Mouse (Mus musculus) kidney, embryonic 14.5 days (tissue): ENCODE measurements around the gene Jph3. TPM values are rescaled to one million over a fixed set of nuclear protein-coding genes. Genes with fewer than 3 reads are reported as not detected.

Experiments used
- ATAC-seq: fragments of 200-750 bp; cut with Nextera tagmentation; 2 replicates; pipeline ENCODE4 v1.8.0; 2017; ENCODE audit warnings: moderate number of reproducible peaks, mild to moderate bottlenecking, moderate TSS enrichment, moderate library complexity; ENCODE audit not compliant: low FRiP score, low TSS enrichment
- H3K27ac ChIP-seq: fragments of 300-500 bp; sonication (generic); 2 replicates; pipeline ENCODE4 v1.5.1; 2014; ENCODE audit warnings: low read depth, mild to moderate bottlenecking, low read length, moderate library complexity, mixed read lengths
- H3K27me3 ChIP-seq: fragments of 300-500 bp; sonication (generic); 2 replicates; pipeline ENCODE4 v1.6.1; 2014; ENCODE audit warnings: mild to moderate bottlenecking, low read length; ENCODE audit not compliant: control insufficient read depth, insufficient read depth
- H3K36me3 ChIP-seq: fragments of 300-500 bp; sonication (generic); 2 replicates; pipeline ENCODE4 v1.6.1; 2014; ENCODE audit warnings: low read length, mixed read lengths; ENCODE audit not compliant: control insufficient read depth, insufficient read depth
- H3K4me1 ChIP-seq: fragments of 300-500 bp; sonication (generic); 2 replicates; pipeline ENCODE4 v1.6.1; 2014; ENCODE audit warnings: low read length, mixed read lengths; ENCODE audit not compliant: control insufficient read depth, insufficient read depth
- H3K4me2 ChIP-seq: fragments of 300-500 bp; sonication (generic); replicated peaks from 2 replicates; pipeline ENCODE4 v1.6.1; 2014; ENCODE audit warnings: low read depth, mild to moderate bottlenecking, low read length
- H3K4me3 ChIP-seq: fragments of 300-500 bp; sonication (generic); 2 replicates; pipeline ENCODE4 v1.5.1; 2014; ENCODE audit warnings: mild to moderate bottlenecking, low read length
- H3K9ac ChIP-seq: fragments of 300-500 bp; sonication (generic); 2 replicates; pipeline ENCODE4 v1.6.1; 2014; ENCODE audit warnings: low read depth, mild to moderate bottlenecking, low read length, moderate library complexity
- H3K9me3 ChIP-seq: fragments of 300-500 bp; sonication (generic); 2 replicates; pipeline ENCODE4 v1.6.1; 2016; ENCODE audit warnings: low read length; ENCODE audit not compliant: control insufficient read depth
- WGBS: fragments of 180-500 bp; shearing (Covaris S2); extraction: QIAGEN DNeasy Blood & Tissue Kit; methylation state at CpG from one replicate; pipeline ENCODE4 v1.1.7; 2014; 5-methylcytosine and 5-hydroxymethylcytosine counted together
- polyA plus RNA-seq: library from polyadenylated mRNA; unstranded; fragments of >200 nt; fragmentation: Nextera tagmentation; extraction: Ambion mirVana; gene quantifications from 2 replicates; pipeline ENCODE4 v1.2.1, GENCODE M21; 2014

Gene Jph3
- polyA plus RNA-seq, 1 experiment from 2014 or later, result 0.46 TPM

GRCm38 (mm10) chr8:121828376-121829023 is 99.1 kb downstream of the Jph3 start:
- Histone ChIP-seq H3K4me2 (peak overlapping the region; percentile 65), H3K27me3 (no peaks in the 10 kb centered on the region)

GRCm38 (mm10) chr8:121829048-121829776 is 99.8 kb downstream of the Jph3 start, which contains the start of gene Klhdc4:
Gene Klhdc4, minus strand, starts transcription at chr8:121829569.
- ATAC-seq, result peak; percentile 98
- H3K36me3 ChIP-seq, result no peaks in the 10 kb centered on the region
- WGBS, result under 1% methylated on average over 67 of the region's 68 CpGs
- H3K4me1 ChIP-seq, result peaks cover 12% of the 10 kb centered on the region; the same call in 1 of the 2 replicates
- H3K4me2 ChIP-seq, result peak within 1 kb of the TSS; percentile 65
- H3K27ac ChIP-seq, result 0 out of 2 replicates have a peak within 1 kb of the TSS, but pooled peaks have one; percentile 2
- H3K9me3 ChIP-seq, result no peaks in the 10 kb centered on the region
- H3K9ac ChIP-seq, result peak within 1 kb of the TSS; percentile 91
- H3K4me3 ChIP-seq, result peak within 1 kb of the TSS; percentile 98
- no peaks in the 10 kb centered on the region for H3K27me3 ChIP-seq

More at GRCm38 (mm10) chr8:121828376-121829023, 99.1 kb downstream of the Jph3 start:
- peak overlapping the region; percentile 98 for H3K4me3 ChIP-seq
- H3K4me1 ChIP-seq, result peaks cover 12% of the 10 kb centered on the region; the same call in 1 of the 2 replicates
- no peaks in the 10 kb centered on the region for H3K9me3 ChIP-seq
- H3K27ac ChIP-seq, result 0 out of 2 replicates have a peak overlapping the region, but pooled peaks have one; percentile 2
- H3K9ac ChIP-seq, result peak overlapping the region; percentile 91
- WGBS, result 31% methylated on average over 10 of the region's 10 CpGs
- H3K36me3 ChIP-seq, result no peaks in the 10 kb centered on the region
- ATAC-seq, result no peak

GRCm38 (mm10) chr8:121829777-121830362 is 100.4 kb downstream of the Jph3 start:
- H3K27ac ChIP-seq, result no peak overlapping the region
- H3K4me3 ChIP-seq, result peak overlapping the region; percentile 98
- H3K4me2 ChIP-seq, result peak overlapping the region; percentile 65
- H3K27me3 ChIP-seq, result no peaks in the 10 kb centered on the region
- no peaks in the 10 kb centered on the region for H3K9me3 ChIP-seq
- peak; percentile 80 for ATAC-seq
- H3K36me3 ChIP-seq, result no peaks in the 10 kb centered on the region
- WGBS, result 24% methylated on average over 18 of the region's 18 CpGs
- peaks cover 12% of the 10 kb centered on the region; the same call in 1 of the 2 replicates for H3K4me1 ChIP-seq
- H3K9ac ChIP-seq, result peak overlapping the region; percentile 91; the same call in 1 of the 2 replicates

GRCm38 (mm10) chr8:121832061-121832460 is 102.6 kb downstream of the Jph3 start:
- no peak overlapping the region for H3K4me3 ChIP-seq
- H3K27me3 ChIP-seq, result no peaks in the 10 kb centered on the region
- no peak for ATAC-seq
- H3K4me1 ChIP-seq, result peaks cover 12% of the 10 kb centered on the region; the same call in 1 of the 2 replicates
- H3K36me3 ChIP-seq, result no peaks in the 10 kb centered on the region
- no peaks in the 10 kb centered on the region for H3K9me3 ChIP-seq
- WGBS, result 87% methylated on average over 2 of the region's 2 CpGs
- H3K9ac ChIP-seq, result no peak overlapping the region
- H3K27ac ChIP-seq, result no peak overlapping the region
- H3K4me2 ChIP-seq, result no peak overlapping the region

GRCm38 (mm10) chr8:121832503-121832902 is 103.1 kb downstream of the Jph3 start:
- 19% methylated on average over 6 of the region's 6 CpGs for WGBS
- Histone ChIP-seq H3K27ac (no peak overlapping the region), H3K4me1 (peaks cover 12% of the 10 kb centered on the region; the same call in 1 of the 2 replicates), H3K36me3 (no peaks in the 10 kb centered on the region), H3K4me3 (no peak overlapping the region), H3K9ac (no peak overlapping the region), H3K4me2 (no peak overlapping the region), H3K27me3 (no peaks in the 10 kb centered on the region), H3K9me3 (no peaks in the 10 kb centered on the region)
- ATAC-seq, result no peak

- H3K27me3 ChIP-seq, result no peaks in the 10 kb centered on the region
- H3K9ac ChIP-seq, result no peak overlapping the region
- no peak overlapping the region for H3K4me3 ChIP-seq
- no peak overlapping the region for H3K4me2 ChIP-seq
- no peak overlapping the region for H3K27ac ChIP-seq
- H3K36me3 ChIP-seq, result no peaks in the 10 kb centered on the region
- no peaks in the 10 kb centered on the region for H3K4me1 ChIP-seq
- WGBS, result 52% methylated on average over 8 of the region's 8 CpGs
- no peak for ATAC-seq
- H3K9me3 ChIP-seq, result no peaks in the 10 kb centered on the region
Measured at GRCm38 (mm10) chr8:121841242-121841641, 111.8 kb downstream of the Jph3 start.

GRCm38 (mm10) chr8:121842064-121842955 is 112.9 kb downstream of the Jph3 start:
- no peak for ATAC-seq
- no peak overlapping the region for H3K4me2 ChIP-seq
- no peaks in the 10 kb centered on the region for H3K36me3 ChIP-seq
- no peak overlapping the region for H3K4me3 ChIP-seq
- no peaks in the 10 kb centered on the region for H3K9me3 ChIP-seq
- no peak overlapping the region for H3K9ac ChIP-seq
- no peaks in the 10 kb centered on the region for H3K4me1 ChIP-seq
- 92% methylated on average over 8 of the region's 8 CpGs for WGBS
- H3K27me3 ChIP-seq, result no peaks in the 10 kb centered on the region
- H3K27ac ChIP-seq, result no peak overlapping the region

- H3K27ac ChIP-seq, result no peak overlapping the region
- H3K9ac ChIP-seq, result no peak overlapping the region
- H3K4me1 ChIP-seq, result no peaks in the 10 kb centered on the region
- no peak overlapping the region for H3K4me2 ChIP-seq
- no peaks in the 10 kb centered on the region for H3K36me3 ChIP-seq
- no peak overlapping the region for H3K4me3 ChIP-seq
- ATAC-seq, result no peak
- WGBS, result 85% methylated on average over 3 of the region's 3 CpGs
- H3K9me3 ChIP-seq, result no peaks in the 10 kb centered on the region
- no peaks in the 10 kb centered on the region for H3K27me3 ChIP-seq
Measured at GRCm38 (mm10) chr8:121843184-121843733, 113.8 kb downstream of the Jph3 start.
